Mouse (Mus musculus): Measurements from ENCODE around the gene Gm3543. TPM values are rescaled to one million over a fixed set of nuclear protein-coding genes. Genes with fewer than 3 reads are reported as not detected.
"Not testable (repeated sequence)": the region's sequence is repeated elsewhere in the genome, so short reads cannot be mapped to it uniquely, and the experiment has no call there.

Gm3543 gene
- total RNA-seq (2017) = not detected in 2 replicates

GRCm38 (mm10) chr14:41983225-41983624 lies at the start of gene Gm3543:
TSS of gene Gm3543 (minus strand) at chr14:41983325.
- ATAC-seq (ENCODE audit: extremely low read depth, insufficient number of reproducible peaks, low FRiP score, poor library complexity, severe bottlenecking) = not testable (repeated sequence)

- not testable (repeated sequence) for ATAC-seq (ENCODE audit: extremely low read depth, insufficient number of reproducible peaks, low FRiP score, poor library complexity, severe bottlenecking)
Measured at GRCm38 (mm10) chr14:41968596-41968995, 14.5 kb downstream of the Gm3543 start.

- not testable (repeated sequence) for ATAC-seq (ENCODE audit: extremely low read depth, insufficient number of reproducible peaks, low FRiP score, poor library complexity, severe bottlenecking)
Measured at GRCm38 (mm10) chr14:41967827-41968226, 15.3 kb downstream of the Gm3543 start, which contains the start of gene Gm6401. TSS of gene Gm6401 (minus strand) at chr14:41967927.

GRCm38 (mm10) chr14:41964095-41964494 lies 19.0 kb downstream of the Gm3543 start:
- ATAC-seq (ENCODE audit: extremely low read depth, insufficient number of reproducible peaks, low FRiP score, poor library complexity, severe bottlenecking) = not testable (repeated sequence)

- not testable (repeated sequence) for ATAC-seq (ENCODE audit: extremely low read depth, insufficient number of reproducible peaks, low FRiP score, poor library complexity, severe bottlenecking)
Measured at GRCm38 (mm10) chr14:41943695-41944094, 39.4 kb downstream of the Gm3543 start, which contains the start of gene 1700024B05Rik. TSS of gene 1700024B05Rik (plus strand) at chr14:41943995.

Other genes starting within 250 kb of the Gm3543 start
- not detected in 2 replicates for gene Gm7929, start 232.7 kb downstream of the Gm3543 start, total RNA-seq (2017)
- gene Gm47189, start 210.9 kb downstream of the Gm3543 start, total RNA-seq (2017) = not detected in 2 replicates
- gene Gm7980, start 76.0 kb downstream of the Gm3543 start, total RNA-seq (2017) = not detected in 2 replicates
- not detected in 2 replicates for gene 1700049E17Rik1, start 58.4 kb downstream of the Gm3543 start, total RNA-seq (2017)
- 0.47 TPM in 1 of 2 replicates, not detected in the other for gene 1700024B05Rik, start 39.3 kb downstream of the Gm3543 start, total RNA-seq (2017)
- not detected in 2 replicates for gene Gm6401, start 15.4 kb downstream of the Gm3543 start, total RNA-seq (2017)
- gene Gm7951, start 134.0 kb upstream of the Gm3543 start, total RNA-seq (2017) = not detected in 2 replicates
- gene Gm17027, start 179.3 kb upstream of the Gm3543 start, total RNA-seq (2017) = not detected in 2 replicates
- not detected in 2 replicates for gene Gm3573, start 207.5 kb upstream of the Gm3543 start, total RNA-seq (2017)

All from neutrophil, adult 5-6 weeks (primary cell).